Mouse (Mus musculus): ENCODE results near the gene Pacs1.
A peak's percentile ranks its signal among the peaks of the same experiment; 100 is the strongest.

DNA sequence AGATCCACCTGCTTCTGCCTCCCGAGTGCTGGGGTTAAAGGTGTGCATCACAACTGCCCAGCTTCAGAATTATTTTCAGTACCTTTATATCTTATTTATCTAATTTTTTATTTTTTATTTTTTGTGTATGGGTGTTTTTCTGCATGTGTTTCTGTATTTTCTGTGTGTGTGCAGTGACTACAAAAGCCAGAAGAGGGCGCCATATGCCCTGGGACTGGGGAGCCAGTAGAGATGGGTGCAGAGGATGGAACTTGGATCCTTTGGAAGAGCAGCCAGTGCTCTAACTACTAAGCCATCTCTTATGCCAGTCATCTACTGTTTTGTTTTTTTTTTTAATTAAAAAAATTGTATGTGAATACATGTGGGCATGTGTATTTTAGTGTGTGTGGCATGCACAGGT lies 108.5 kb downstream of the Pacs1 start:
- peak; percentile 52 for TF ChIP-seq CTCF (IDR thresholded peaks at IDR 0.05; ENCODE audit: low read depth)
- TF ChIP-seq EP300 (IDR thresholded peaks at IDR 0.05; ENCODE audit: low read depth) = no peak
